Mouse (Mus musculus): ENCODE results near the gene Itih2.

Gene Itih2

GRCm38 (mm10) chr2:10118751-10119150, 12.4 kb downstream of the Itih2 start:
- DNase-seq (ENCODE audit: low read depth, low spot score), result no peak

DNA sequence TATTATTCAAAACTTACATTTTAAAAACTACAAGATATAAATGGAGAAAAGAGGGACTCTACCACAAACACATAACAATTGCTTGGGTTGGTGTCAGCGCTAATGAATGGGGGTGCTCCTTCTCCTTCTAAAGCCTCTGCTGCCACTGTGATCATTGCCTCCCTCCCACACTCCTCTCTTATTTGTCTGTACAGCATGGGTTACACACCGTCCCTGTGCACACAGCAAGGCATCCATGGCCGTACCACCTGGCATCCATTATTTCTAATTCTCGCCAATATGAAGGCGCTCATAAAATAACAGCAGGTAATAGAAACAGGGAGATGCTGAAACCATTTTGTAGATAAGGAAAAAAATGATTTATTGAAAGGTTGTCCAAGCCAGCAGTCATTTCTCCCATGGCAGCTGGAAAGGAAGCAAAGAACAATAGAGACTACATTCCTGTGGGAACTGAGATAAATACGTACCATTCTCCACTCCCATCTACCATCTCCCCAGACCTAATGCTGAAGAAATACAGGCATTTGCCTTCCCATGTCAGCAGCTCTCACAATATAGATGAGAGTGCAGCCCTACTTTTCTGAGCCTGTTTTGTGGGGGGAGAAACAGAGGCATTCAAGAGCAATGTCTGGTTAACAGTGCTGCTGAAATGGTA, 22.5 kb downstream of the Itih2 start:
- DNase-seq (ENCODE audit: low read depth, low spot score), result no peak

GRCm38 (mm10) chr2:10101180-10101579, 30.0 kb downstream of the Itih2 start:
- peak; percentile 51 for DNase-seq (ENCODE audit: low read depth, low spot score)

- no peak for DNase-seq (ENCODE audit: low read depth, low spot score)
Measured at GRCm38 (mm10) chr2:10100471-10100870, 30.7 kb downstream of the Itih2 start.

- peak; percentile 47 for DNase-seq (ENCODE audit: low read depth, low spot score)
Measured at GRCm38 (mm10) chr2:10098598-10099215, 32.5 kb downstream of the Itih2 start.

DNA sequence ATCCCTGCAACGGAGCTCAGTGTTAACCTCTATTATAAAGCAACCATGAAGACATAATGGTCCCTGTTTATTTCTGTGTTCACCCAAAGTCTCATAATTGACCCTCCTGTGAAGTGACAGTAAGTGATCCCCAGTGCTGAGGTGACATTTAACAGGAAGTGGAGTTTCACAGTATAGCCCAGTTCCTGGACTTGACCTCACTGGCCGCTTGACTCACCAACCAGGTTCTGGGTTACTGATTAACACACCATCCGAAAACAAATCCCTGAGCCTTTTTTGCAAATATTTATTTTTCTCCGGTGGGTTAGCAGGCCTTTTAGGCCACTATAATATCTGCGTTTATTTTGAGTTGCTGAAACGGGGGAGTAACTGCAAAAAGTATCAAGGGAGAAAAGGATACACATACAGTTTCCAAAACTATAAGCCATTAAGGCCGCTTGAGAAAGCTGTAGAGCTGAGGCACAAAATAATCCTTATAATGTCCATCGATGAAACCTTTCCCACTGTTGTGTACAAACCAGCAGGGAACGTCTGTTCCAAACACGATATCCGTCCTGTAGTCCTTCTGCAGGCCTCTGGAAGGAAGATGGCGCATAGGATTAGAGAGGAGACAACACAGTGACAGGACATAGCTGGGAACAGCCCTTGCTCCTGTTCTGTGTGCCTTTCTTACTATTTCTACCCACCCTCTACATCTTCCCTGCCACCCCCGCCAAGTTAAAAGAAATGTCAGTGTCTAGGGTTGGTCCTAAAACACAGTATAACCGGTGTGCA, 36.7 kb downstream of the Itih2 start:
- DNase-seq (ENCODE audit: low read depth, low spot score), result no peak

- DNase-seq (ENCODE audit: low read depth, low spot score), result no peak
Measured at GRCm38 (mm10) chr2:10087256-10087850, 43.8 kb downstream of the Itih2 start.

DNA sequence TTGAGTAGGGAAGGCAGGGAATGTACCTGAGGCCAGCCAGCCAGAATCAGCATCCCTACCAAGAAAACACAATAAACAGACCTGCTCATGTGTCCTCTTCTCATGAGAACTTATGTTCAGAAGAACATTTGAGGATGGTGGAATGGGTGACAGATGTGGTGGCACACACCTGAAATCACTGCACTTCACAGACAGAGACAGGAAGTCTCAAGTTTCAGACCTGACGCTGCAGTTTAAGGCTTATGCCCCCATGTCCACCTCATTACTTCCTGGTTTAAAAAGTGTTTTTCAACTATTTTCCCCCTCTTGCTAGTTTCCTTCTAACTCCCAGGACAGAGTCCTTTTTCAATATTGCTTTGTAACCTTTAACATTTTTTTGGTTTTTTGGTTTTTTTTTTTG, 48.5 kb downstream of the Itih2 start:
- peak; percentile 45 for DNase-seq (ENCODE audit: low read depth, low spot score)

DNA sequence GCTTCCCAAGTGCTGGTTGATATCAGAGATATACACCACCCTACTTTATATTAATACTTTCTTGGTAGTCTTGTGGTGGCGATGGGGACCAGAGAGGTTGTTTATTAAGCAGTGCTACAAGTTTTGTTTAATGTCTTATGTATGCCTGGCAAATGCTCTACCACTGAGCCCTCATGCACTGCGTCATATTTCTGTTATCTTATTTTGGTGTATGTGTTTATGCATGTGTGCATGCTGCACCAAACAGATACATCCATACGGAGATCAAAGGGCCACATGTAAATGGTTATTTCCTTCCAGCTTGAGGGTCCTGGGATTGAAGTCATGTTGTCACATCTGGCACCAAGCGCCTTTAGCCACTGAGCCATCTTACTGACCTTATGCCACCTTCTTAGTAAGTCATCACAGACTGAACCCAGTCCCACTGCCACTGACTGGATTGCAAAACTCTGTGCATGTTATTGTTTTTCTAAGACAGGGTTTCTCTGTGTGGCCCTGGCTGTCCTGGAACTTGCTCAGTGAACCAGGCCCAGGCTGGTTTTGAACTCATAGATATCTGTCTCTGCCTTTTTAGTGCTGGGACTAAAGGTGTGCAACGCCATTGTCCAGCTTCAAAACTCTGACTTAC, 49.6 kb downstream of the Itih2 start:
- no peak for DNase-seq (ENCODE audit: low read depth, low spot score)

DNA sequence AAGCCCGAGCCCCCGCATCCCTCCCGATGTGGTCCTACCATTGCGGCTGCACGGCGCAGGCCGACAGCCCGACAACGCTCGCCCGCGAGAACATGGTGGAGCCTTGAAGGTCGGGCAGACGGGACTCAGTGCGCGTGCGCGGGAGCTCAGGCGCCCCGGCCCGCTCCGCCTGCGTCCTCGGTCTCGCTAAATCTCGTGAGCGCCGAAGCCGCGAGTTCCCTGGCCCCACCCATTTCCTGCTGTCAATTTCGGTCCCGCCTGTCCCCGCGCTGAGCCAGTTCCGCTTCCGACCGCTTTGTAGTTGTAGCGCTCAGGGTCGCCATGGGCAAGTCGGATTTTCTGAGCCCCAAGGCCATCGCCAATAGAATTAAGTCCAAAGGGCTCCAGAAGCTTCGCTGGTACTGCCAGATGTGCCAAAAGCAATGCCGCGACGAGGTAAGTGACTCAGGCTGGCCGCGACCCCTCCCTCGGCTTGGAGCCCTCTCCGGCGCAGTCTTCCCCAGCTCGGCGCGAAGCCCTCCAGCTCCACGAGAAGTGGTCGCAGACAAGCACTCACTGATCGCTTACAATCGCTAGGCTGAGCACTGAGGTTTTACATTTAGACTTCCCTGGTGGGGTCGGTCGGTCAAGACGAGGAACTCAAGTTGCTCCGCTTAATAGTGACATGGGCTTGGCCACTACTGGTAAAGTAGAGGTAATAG, 50.7 kb downstream of the Itih2 start, which contains the start of the genes Atp5c1 and Kin:
TSS of gene Atp5c1 (minus strand) at position 201 of the 701 bp plus-strand sequence.
TSS of gene Kin (plus strand) at position 284 of the 701 bp plus-strand sequence.
- peak; percentile 96 for DNase-seq (ENCODE audit: low read depth, low spot score)

DNA sequence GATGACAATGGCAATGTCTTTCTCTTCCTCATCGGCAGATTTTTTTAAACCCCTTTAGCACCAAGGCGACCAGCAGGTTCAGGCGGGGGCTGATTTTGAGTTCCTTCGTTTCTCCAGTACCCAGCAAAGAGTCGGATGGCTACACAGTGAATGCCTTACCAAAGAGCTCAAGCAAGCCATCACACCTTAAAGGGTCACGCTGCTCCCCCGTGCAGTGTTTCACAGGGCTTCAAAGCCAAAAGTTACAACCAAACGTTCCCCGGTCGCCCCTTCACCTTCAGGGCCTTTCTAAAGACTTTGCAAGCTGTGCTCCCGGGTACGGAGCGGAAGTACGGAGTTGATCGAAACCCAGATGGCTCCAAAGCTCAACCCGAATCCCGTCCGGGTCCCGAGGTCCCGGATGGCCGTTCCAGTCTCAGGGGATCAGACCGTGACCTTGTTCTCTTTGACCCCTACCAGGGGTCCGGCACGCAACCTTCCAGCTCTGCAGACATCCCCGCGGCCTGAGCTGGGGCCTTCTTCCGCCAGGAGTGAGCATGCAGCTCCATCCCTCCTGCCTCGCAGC, 51.4 kb downstream of the Itih2 start:
- DNase-seq (ENCODE audit: low read depth, low spot score), result no peak

DNA sequence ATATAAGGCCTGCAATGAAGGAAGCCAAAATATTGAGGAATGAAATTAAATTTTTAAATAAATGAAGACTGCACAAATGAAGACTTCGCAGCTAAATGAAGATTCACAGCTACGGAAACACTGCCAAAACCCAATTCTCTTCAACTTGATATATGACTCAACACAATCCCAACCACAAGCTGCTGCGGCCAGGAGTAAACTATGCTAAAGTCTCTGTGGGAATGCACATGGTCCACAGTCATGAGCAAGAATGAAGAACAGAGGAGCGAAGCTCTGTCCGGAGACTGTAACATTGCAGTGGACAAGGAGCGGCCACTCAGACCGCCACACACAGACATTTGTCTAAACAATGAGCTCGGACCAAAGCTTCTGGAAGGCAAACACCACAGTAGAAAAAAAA, 54.5 kb downstream of the Itih2 start:
- no peak for DNase-seq (ENCODE audit: low read depth, low spot score)

GRCm38 (mm10) chr2:10074470-10074869, 56.7 kb downstream of the Itih2 start:
- DNase-seq (ENCODE audit: low read depth, low spot score), result no peak

GRCm38 (mm10) chr2:10071751-10072150, 59.4 kb downstream of the Itih2 start:
- no peak for DNase-seq (ENCODE audit: low read depth, low spot score)

GRCm38 (mm10) chr2:10058836-10059235, 72.4 kb downstream of the Itih2 start:
- no peak for DNase-seq (ENCODE audit: low read depth, low spot score)

DNA sequence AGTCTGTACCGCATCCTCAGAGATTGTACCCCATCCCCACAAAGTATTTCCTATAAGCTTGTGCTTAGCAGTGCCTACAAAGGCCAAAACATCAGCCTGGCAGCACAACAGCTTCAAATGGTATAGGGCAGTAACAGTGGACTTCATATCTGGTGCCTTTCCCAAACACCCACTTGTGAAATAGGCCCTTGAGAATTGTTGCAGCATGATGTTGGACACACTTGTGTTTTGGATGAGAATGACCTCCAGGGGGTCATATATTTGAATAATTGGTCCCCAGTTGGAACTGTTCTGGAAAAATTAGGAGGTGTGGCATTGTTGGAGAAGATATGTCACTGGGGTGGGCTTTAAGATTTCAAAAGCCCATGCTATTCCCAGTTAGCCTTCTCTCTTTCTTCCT, 79.2 kb downstream of the Itih2 start:
- DNase-seq (ENCODE audit: low read depth, low spot score), result no peak

DNA sequence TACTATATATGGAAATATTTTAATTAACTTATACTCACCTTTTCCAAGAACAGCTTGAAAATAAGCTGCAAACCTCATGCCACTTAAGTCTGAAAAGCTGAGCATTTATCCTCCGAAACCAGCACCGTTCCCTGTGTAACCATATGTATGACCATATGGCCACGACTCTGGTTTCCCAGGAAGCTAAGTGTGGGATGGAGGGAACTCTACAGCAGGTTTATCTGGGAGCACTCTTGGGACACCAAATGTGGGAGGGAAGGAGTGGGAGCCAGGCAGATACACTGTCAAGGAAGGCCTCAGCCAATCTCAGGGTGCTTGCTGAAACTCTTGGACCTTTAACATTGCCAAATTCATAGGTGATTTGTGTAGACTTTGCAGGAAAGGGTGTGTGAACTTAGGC, 80.3 kb downstream of the Itih2 start:
- no peak for DNase-seq (ENCODE audit: low read depth, low spot score)

- DNase-seq (ENCODE audit: low read depth, low spot score), result no peak
Measured at GRCm38 (mm10) chr2:10049456-10049855, 81.7 kb downstream of the Itih2 start.

GRCm38 (mm10) chr2:10048461-10048860, 82.7 kb downstream of the Itih2 start, which contains the start of gene Taf3:
TSS of gene Taf3 (minus strand) at chr2:10048596.
- DNase-seq (ENCODE audit: low read depth, low spot score), result peak; percentile 93

GRCm38 (mm10) chr2:10047758-10048436, 83.3 kb downstream of the Itih2 start:
- peak; percentile 68 for DNase-seq (ENCODE audit: low read depth, low spot score)

Measured in A20 (cell line).